Mouse (Mus musculus): ENCODE results near the gene Krt35.

The Krt35 gene

GRCm38 (mm10) chr11:100096141-100096540 lies at the start of gene Krt35:
Gene Krt35, minus strand, starts transcription at chr11:100096241.
- DNase-seq (ENCODE audit: low spot score), result no peak

- no peak for DNase-seq (ENCODE audit: low spot score)
Measured at GRCm38 (mm10) chr11:100145104-100145503, 49.1 kb upstream of the Krt35 start.

DNA sequence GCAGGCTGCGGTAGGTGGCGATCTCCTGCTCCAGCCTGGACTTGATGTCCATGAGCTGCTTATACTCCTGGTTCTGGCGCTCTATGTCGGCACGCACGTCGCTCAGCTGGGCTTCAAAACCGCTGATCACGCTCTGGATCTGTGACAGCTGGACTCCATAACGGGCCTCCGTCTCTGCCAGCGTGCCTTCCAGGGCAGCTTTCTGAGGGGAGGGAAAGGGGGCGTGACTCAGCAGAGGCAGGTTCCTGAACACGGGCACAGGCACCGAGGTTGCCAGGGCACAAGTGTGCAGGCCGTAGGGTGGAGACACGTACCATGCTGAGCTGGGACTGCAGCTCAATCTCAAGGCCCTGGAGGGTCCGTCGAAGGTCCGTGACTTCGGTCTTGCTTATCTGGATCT lies 44.9 kb upstream of the Krt35 start:
- DNase-seq (ENCODE audit: low spot score), result no peak

DNA sequence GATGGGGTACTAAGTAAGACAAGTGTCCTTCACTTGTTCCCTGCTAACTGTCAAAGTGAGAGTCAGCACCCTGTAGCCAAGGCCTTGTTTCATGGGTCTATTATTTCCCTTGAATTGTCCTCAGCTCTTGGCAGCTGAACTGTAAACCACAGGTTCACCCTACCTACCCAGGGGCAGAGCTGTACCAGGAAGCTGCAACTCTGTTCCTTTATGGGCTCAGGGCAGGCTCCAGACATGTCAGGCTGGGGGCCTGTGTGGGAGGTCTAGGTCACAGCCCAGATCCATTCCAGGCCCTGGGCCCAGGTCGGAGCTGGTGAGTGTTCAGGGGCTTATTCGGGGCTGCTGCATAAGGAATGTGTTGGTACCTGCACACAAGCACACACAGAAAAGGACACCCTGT lies 43.4 kb upstream of the Krt35 start:
- no peak for DNase-seq (ENCODE audit: low spot score)

DNA sequence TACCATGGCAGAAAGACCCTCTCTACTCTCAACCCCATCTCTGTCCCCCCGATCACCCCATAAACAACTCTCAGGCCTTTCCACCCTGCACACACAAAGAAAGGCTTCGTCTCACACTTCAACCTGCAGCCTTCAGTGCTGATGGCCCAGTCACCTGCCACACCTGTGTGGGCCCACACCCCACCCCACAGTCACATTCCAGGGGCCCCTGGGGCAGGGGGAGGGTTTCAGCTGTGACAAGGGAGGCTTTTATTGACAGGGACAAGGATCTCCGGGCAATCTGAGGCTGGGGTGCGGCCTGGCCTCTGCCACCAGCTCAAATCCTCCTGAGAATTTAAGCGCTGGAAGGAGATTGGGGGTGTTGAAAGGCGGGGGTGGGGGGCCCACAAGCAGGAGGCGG lies 42.8 kb upstream of the Krt35 start:
- no peak for DNase-seq (ENCODE audit: low spot score)

- no peak for DNase-seq (ENCODE audit: low spot score)
Measured at GRCm38 (mm10) chr11:100137693-100138092, 41.7 kb upstream of the Krt35 start.

- DNase-seq (ENCODE audit: low spot score), result no peak
Measured at GRCm38 (mm10) chr11:100136559-100136958, 40.5 kb upstream of the Krt35 start.

DNA sequence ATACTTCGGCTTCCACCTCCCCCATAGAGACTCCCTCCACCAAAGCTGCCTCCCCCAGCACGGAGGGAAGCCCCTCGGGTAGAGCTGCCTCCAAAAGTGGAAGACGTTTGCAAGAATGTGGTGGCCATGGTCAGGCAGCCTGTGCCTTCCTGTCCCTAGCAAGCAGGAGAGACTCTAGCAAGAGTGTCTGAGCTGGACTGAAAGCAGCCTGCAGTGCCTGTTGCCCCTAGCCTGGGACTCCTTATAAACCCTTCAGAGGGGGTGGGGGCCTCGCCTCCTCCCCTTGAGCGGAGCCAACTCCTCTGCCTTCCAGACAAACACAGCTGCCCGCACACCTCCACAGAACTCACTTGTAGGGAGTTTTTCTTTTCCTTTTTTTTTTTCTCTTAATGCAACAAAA lies 39.7 kb upstream of the Krt35 start, which contains the start of gene Krt15:
Gene Krt15 (minus strand): TSS at position 198 of the 400 bp plus-strand sequence.
- DNase-seq (ENCODE audit: low spot score), result no peak

DNA sequence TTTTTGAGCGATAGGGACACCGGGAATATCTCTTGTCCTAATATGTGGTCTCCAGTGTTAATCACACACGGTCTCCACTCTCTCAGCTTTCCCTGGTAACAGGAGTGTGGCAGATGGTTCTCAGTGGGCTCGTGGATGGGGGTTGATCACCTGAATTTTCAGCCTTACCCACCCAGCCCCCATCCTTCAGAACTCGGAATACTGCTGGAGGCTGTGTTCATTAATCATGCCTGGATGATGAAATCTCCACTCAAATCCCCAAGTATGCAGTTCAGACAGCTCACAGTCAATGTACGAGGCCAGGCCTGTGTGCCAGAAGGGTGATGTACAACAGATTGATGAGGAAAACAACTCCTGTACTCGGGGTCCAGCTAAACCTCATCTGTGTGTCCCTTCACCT lies 28.9 kb upstream of the Krt35 start:
- no peak for DNase-seq (ENCODE audit: low spot score)

- DNase-seq (ENCODE audit: low spot score), result no peak
Measured at GRCm38 (mm10) chr11:100121466-100121865, 25.4 kb upstream of the Krt35 start, which contains the start of gene Krt13. Gene Krt13, minus strand, starts transcription at chr11:100121566.

DNA sequence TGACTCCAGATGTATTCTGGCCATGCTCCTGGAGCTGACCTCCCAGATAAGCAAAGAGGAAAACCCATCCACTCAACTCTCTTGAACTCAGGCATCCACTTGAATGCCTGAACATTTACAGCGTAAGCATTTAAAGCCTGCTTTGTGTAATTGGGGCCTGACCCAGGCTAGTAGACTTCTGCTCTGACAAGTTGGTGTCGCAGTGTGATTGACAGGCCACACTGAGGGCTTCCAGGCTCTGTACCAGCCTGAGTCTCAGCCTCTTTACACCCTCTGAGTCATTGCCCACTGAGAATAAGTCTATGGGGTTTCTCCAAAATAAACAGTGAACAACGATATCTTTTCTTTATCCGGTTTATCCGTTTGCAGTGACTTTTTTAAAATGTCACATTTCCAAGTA lies 24.3 kb upstream of the Krt35 start:
- DNase-seq (ENCODE audit: low spot score), result no peak

- no peak for DNase-seq (ENCODE audit: low spot score)
Measured at GRCm38 (mm10) chr11:100113742-100114029, 17.6 kb upstream of the Krt35 start.

DNA sequence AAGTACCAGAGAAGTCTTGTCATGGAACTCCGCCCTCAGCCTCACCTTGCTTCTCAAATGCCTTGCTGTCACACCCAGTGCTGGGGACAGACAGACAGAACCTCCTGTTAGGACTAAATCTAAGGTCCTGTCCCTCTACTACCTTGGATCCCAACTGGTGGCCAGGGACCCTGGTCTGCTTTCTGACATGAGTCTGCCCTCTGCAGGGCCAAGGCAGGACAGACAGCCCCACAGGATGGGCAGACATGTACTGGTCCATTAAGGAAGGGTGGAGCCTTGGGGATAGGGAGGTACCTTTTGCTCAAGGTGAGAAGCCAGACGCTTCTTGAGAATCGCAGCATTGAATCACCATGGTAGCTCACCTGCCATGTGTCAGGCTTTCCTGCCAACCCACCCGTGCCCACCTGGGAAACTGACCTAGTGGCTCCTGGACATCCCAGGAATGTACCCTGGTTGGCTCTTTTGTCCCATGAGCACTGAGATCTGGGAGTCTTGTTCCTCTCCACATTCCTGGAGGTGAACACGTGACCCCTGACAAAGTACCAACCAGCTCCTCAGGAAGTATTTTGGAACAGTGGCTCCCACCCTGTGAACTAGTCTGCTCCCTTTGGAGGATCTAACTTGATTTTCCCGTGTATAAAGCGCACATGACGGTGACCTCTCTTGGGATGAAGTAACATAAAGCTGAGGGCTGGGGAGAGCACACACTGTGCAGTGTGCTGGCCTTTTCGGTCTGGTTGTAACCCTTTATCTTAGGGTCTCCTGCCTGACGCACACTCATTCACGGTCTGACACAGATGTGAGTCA lies 17.1 kb upstream of the Krt35 start:
- no peak for DNase-seq (ENCODE audit: low spot score)

GRCm38 (mm10) chr11:100105576-100106122 lies 9.6 kb upstream of the Krt35 start, which contains the start of gene Krt36:
Gene Krt36, minus strand, starts transcription at chr11:100105626.
- DNase-seq (ENCODE audit: low spot score), result no peak

DNA sequence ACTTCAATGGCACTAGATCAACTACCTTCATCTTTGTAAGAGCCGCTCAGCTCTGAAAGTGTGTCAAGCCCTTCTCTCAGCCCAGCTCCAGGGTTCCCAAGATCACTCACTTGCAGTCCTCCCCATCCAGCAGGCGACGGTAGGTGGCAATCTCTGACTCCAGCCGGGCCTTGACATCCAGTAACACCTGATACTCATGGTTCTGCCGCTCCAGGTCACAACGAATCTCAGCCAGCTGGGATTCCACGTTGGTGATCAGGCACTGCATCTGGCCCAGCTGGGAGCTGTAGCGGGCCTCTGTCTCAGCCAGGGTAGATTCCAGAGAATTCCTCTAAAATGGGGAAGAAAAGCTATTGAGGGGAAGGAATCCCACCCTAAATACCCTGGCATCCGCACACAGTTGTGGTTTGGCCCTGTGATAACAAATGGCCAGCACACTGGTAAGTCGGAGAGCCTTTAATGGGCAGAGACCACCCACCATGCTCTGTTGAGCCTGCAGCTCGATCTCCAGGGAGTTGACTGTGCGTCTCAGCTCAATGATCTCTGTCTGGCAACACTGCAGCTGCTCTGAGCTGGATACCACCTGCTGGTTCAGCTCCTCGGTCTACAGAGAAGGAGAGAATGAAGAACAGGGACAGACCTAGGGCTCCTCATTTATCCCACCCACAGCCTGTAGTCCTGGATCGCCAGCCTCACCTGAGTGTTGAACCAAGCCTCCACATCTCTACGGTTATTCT lies 6.8 kb upstream of the Krt35 start:
- DNase-seq (ENCODE audit: low spot score), result no peak

- no peak for DNase-seq (ENCODE audit: low spot score)
Measured at GRCm38 (mm10) chr11:100100391-100100790, 4.3 kb upstream of the Krt35 start.

GRCm38 (mm10) chr11:100097819-100098218 lies 1.8 kb upstream of the Krt35 start:
- no peak for DNase-seq (ENCODE audit: low spot score)

DNA sequence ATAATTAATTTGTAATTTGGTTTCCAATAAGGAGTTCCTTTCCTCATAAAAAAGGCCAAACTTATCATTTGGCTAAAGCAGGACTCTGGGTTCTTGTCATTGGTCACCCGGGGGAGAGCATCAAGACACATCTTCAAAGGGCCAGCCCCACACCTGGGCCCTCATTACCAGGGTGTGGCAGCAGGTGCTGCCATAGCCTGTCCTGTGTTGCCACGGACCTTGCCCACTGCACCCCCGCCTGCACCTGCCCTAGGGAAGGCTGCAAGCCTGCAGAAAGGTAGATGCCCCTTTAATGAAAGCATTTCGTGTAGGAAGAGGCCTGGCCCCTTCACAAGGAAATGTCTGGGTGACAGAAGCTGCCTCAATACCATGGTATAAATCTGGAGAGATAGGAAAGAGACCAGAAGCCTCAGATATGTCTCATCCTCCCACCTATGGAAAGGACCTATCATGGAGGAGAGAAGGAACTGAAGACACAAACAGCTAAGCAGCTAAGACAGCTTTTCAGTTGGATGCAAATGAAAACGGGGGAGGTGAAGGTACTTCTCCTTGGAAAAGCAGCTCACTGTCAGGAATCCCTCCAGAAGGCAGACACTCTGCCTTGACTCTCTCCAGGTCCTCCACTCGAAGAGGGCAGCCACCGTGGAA lies 7.5 kb downstream of the Krt35 start:
- DNase-seq (ENCODE audit: low spot score), result no peak

DNA sequence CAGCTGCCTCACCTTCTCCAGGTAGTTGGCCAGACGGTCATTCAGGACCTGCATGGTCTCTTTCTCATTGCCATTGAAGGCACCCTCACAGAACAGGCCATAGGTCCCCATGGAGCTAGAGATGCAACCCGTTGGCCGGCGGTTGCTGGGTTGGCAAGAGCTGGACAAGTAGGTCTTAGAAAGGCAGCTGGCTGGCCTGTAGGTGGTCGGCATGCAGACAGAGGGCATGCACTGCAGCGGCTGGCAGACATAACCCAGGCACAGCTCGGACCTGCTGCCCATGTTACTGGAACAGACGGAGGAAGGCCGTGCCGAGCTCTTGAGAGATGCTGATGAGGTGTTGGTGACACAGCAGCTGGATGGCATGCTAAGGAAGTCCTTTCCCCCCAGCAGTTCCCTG lies 8.2 kb downstream of the Krt35 start, which contains the start of gene Krt32:
Gene Krt32 (minus strand): TSS at position 366 of the 400 bp plus-strand sequence.
- no peak for DNase-seq (ENCODE audit: low spot score)

DNA sequence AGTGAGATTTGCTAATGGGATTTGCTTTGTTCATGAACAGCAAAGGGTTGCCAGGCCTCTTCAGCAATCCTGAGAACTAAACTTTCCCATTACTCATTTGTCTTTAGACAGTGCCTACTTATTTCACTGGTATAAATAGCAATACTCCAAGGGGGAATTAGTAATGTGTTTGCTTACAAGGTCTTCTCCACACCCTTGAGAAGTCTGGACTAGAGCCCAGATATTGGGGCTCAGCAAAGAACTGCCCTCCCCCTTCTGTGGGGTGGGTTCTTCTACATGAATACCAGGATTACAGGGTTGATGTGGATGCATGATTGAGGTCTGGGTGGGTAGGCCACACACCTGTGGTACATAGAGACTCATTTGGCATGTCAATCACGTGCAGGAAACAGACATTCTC lies 22.2 kb downstream of the Krt35 start:
- DNase-seq (ENCODE audit: low spot score), result no peak

- DNase-seq (ENCODE audit: low spot score), result no peak
Measured at GRCm38 (mm10) chr11:100067293-100068036, 28.6 kb downstream of the Krt35 start.

Measured in ovary, postnatal 14 days (tissue).